Mouse (Mus musculus): Measurements from ENCODE around the gene Cldn18.

DNA sequence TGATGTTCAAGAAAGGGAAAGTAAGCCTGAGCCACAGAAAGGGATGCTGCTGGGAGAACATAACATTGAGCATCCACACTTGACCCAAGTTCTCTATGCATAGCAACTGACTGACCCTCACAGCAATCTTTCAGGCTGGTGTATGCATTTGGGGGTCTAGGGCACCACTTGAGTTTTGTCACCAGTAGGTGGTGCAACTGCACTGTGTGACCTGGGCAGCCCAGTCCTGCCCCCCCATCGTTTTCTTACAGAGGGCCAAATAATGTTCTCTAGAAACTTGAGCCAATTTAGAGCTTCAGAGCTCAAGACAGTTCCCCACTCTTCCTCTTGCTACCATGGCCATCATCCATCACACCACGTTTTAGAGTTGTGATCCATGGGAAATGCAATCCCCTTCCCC, 45.5 kb downstream of the Cldn18 start:
- TF ChIP-seq CTCF (conservative IDR thresholded peaks at IDR 0.05; ENCODE audit: low read length) = peak; percentile 16; the same call in 1 of the 2 replicates
- no peak for TF ChIP-seq NANOG (IDR thresholded peaks at IDR 0.05; ENCODE audit: borderline replicate concordance, low read length)

All from E14TG2a.4 (cell line).